Mouse (Mus musculus): ENCODE data around the gene Notch3.
"Not testable (repeated sequence)": the region's sequence is repeated elsewhere in the genome, so short reads cannot be mapped to it uniquely, and the experiment has no call there.

Notch3 gene

DNA sequence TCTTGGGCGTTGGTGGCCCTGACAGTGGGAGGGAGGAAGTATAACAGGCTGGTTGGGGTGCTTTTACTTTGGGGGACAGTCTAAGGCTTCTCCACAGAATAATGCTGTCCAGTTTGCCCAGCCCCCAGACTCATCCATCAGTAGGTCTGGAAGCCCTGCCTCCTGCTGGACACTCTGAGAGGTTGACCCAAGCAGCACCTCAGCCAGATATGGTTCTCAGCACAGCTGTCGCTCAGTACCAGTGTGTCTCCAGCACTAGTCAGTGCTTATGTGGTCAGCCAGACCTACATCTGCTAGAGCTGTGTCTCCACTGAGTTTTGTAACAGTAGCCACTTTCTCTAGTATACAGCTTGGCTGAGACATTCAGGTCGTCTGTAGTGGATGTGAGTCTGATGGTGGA lies 48.2 kb downstream of the Notch3 start:
- no peak for DNase-seq (ENCODE audit: low spot score in 2 of 2)

GRCm38 (mm10) chr17:32117872-32118421 lies 48.7 kb downstream of the Notch3 start:
- peak in 1 of 2 experiments; percentile 49 for DNase-seq (ENCODE audit: low spot score in 2 of 2)

DNA sequence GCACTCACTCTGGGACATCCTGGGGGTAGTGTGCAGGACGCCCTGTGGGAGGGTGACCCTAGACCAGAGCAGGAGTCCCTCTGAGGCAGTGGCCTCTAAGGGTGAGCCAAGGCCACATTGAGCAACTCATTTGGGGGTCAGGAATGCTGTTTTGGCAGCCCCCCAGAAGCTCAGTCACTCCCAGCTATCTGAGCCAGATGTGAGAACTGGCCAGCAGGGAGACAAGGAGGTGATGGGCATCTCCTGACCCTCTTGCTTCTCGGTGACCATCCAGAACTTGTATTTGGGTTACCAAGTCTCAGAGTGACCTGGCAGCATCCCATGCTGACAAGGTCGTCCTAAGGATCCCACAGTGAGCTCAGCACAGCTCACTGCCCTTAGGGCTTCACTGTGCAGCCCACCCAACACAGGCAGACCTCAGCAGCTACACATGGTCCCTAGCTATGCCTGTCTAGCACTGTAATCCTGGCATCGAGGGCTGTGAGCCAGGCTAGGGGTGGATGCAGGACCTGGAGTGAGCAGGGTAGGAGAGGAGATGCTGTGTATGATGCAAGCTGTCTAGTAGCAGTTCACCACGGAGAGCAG lies 49.3 kb downstream of the Notch3 start:
- no peak for DNase-seq (ENCODE audit: low spot score in 2 of 2)

- DNase-seq (ENCODE audit: low spot score in 2 of 2) = no peak
Observed at GRCm38 (mm10) chr17:32116586-32117286, 49.9 kb downstream of the Notch3 start.

DNA sequence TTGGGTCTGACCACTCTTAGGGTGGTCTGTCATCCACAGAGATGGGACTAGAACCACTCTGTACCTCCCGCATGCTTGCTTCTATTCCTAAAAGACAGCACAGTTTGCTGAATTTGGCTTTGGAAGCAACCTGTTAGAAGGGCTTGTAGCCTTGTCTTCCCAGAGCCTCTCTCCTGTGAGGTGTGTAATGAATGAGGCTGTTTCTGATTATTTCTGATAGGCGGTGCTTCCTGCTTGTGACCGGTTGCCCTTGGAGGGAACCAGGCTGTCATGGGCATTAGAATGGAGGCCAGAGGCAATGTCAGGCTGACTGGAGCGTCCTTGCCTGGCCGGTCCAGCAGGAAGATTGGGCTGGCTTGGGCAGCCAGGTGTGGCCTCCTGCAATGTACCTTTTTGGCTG lies 52.2 kb downstream of the Notch3 start:
- not testable (repeated sequence) for DNase-seq (ENCODE audit: low spot score in 2 of 2)

DNA sequence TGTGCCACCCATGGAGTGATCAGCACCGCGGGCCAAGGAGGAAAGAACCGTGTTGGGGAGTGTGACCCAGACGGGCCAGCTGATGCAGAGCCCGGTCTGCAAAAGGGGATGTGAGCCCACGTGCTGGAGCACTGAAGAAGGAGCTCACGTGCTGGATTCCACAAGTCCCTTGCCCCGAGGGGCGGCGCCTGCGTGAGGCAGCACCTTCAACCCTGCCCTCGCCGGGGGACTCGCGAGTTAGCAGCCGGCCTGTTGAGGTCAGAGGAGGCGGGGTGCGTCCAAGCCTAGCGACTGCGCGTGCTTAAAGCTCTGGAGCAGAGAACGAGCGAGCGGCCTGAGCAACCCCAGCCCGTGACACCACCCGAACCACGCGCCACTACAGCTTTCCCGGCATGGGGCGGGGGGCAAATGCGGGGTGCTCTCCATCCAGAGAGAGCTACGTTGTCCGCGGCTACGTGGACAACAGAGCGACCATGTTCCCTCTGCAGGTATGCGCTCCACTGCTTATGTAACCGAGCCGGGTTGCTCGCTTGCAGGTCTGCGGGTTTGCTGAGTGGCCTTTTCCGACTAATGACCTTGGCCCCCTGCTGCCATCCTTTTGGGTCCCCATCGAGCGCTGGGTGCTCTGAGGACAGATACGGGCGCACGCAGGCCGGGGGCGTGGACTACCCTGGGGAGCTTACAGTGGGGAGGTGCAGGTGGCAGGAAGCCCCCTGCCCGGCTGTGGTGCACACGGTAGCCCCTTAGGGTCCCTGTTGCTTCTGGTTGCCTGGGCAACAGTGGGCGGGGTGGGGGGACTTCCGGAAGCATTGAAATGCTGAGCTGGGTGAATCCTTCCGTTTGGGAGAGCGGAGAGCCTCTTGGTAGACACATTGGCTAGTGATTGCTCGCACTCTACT lies 52.9 kb downstream of the Notch3 start:
- peak in 1 of 2 experiments; percentile 65 for DNase-seq (ENCODE audit: low spot score in 2 of 2)

DNA sequence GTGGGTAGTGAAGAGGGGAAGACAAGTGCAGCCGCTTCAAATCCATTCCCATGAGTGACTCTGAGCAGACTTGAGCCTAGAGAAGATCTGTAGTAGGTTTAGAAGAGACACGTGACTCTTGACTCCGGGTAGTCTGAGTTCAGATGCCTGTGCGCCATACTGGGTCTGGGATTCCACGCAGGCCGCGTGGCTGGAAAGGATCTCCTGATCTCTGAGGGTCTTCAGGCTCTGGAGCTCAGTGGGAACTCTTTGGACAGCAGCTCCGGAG lies 53.5 kb downstream of the Notch3 start:
- no peak for DNase-seq (ENCODE audit: low spot score in 2 of 2)

DNA sequence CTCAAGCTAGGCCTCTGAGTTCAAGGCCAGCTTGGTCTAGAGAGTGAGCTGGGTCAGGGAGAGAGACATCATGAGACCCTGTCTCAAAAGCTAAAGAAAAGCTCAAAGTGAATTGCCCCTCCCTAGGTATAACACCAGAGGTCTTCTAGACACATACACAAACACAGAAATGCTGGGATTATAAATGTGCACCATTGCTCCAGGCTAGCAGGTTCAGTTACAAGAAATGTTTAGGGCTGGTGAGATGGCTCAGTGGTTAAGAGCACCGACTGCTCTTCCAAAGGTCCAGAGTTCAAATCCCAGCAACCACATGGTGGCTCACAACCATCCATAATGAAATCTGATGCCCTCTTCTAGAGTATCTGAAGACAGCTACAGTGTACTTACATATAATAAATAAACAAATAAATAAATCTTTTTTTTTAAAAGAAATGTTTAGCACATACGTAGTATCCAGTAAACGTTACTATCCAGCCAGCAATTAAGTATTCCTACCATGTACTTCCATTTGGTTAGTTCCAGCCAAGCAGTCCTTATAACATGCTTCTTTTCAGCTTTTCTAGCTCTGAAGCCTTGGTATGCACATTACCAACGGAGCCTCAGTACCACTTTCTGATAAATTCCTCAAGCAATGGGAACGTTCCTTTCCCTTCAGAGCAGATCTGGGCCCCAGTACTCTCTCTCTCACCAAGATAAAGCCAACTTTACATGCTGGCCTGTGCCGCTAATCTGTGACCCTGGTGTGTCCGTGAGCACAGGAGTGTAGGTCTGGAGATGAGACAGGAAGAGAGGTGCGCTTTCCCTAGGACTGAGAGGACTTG lies 54.0 kb downstream of the Notch3 start:
- no peak for DNase-seq (ENCODE audit: low spot score in 2 of 2)

- no peak for DNase-seq (ENCODE audit: low spot score in 2 of 2)
Observed at GRCm38 (mm10) chr17:32110980-32111780, 55.5 kb downstream of the Notch3 start.

GRCm38 (mm10) chr17:32110424-32110823 lies 56.2 kb downstream of the Notch3 start:
- no peak for DNase-seq (ENCODE audit: low spot score in 2 of 2)

DNA sequence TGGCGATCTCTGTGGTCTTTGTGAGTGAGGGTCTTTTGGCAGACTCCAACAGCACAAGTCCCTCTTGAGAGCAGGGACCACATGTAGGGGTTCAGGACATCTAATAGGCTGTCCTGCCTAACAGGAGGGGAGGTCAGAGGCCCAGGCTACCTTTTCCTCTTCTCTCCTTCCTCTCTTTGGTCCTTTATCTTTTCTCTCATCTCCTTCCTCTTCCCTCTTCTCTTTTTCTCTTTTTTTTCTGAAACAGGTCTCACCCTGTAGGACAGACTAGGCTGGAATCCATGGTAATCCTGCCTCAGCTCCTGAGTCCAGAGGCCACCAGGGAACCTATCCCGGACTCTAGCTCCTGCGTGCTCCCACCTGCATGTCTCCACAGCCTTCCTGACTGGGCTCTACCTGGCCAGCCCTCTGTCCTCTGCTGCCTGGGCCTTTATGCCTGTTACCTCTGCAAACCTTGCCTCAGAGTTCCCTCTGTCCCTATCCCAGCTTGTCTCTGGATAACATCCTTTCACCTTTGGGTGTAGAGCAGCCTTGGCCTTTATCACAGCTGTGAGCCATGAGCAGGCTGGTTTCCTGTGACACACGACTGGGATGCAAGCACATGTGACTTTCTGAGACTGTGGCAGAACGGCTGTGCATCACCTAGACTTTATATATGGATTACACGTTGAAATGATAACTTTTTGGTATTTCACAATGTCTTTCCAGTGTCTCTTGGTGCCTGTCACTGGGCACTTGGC lies 57.3 kb downstream of the Notch3 start:
- DNase-seq (ENCODE audit: low spot score in 2 of 2) = no peak

DNA sequence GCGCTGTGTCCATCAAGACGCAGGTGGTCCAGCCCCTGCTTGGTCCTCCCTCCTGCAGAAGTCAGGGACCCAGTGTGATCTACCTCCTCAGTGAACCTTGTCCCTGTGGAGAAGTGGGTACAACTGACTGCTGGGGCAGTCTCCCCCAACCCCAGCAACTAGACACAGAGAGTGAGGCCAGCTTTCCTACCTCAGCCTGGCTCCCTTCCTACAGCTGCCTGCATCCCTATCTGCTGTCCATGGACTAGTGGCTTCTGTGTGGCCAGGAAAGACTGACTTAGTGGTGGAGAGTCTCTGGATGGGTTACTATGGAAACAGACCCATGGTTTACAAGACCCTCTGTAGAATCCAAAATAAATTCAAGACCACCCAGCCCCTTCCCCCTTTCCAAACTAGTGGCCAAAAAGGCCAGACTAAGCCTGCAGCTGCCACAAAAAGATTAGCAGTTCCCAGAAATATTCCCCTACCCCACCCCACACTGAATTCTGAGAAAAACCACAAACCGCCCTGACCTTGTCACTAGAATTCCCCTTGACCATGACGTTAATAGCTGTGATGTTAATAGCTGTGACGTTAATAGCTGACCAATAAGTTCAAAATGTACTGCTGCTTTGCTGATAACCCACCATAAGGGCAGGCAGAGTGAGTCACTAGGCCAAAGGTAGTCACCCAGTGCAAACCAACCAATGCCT lies 58.2 kb downstream of the Notch3 start:
- DNase-seq (ENCODE audit: low spot score in 2 of 2) = not testable (repeated sequence)

DNA sequence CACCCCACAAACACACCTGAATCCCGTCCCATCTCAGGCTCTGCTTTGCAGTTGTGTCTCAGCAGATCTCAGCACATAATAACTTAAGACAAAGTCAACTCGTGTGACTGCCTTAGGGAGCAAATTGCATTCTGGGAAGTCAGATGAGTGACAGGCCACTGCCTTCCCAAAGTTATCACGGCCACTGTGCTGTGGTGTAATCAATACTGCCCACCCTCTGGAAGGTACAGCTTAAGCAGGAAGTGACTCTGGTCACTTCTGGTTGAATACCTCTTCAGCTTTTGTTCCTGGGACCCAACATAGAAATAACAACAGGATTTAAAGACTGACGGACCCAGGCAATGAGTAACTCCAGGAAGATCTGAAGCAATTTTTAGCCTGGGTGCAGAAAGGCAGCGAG lies 58.8 kb downstream of the Notch3 start:
- DNase-seq (ENCODE audit: low spot score in 2 of 2) = no peak

DNA sequence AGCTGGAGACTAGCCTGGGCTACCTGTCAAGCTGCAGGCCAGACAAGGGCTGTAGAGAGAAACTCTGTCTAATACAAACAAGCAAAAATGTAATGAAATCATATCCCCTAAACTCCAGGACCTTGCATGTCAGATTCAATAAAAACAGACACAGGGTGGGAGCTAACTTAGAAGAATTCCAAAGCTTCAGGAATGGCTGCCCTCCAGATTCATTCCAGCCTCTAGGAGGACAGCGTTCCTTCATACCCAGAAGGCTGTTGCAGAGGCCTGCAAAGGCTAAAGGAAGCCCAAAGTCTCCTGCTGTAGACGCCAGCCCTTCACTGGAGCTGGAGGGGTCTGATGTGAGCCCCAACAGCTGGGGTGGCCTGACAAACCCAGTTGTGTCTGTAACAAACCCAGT lies 60.3 kb downstream of the Notch3 start:
- no peak for DNase-seq (ENCODE audit: low spot score in 2 of 2)

- DNase-seq (ENCODE audit: low spot score in 2 of 2) = no peak
Observed at GRCm38 (mm10) chr17:32103054-32103453, 63.6 kb downstream of the Notch3 start.

- peak in 1 of 2 experiments; percentile 76 for DNase-seq (ENCODE audit: low spot score in 2 of 2)
Observed at GRCm38 (mm10) chr17:32099943-32100586, 66.6 kb downstream of the Notch3 start.

GRCm38 (mm10) chr17:32099574-32099942 lies 67.1 kb downstream of the Notch3 start:
- no peak for DNase-seq (ENCODE audit: low spot score in 2 of 2)

DNA sequence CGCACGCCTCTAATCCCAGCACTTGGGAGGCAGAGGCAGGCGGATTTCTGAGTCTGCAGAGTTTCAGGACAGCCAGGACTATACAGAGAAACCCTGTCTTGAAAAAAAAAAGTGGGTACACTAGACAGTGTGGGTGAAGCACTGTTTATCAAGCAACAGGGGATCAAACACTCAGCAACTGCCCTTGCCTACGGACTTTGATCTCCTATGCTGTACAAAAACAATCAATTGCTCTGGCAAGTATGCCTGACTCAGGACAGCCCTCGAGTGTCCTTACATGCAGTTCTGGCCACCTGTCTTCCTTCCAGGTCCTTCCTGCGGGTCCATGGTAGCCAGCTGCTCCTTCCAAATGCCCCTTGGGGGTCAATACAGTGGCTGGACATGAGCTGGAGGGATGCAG lies 67.7 kb downstream of the Notch3 start:
- not testable (repeated sequence) for DNase-seq (ENCODE audit: low spot score in 2 of 2)

DNA sequence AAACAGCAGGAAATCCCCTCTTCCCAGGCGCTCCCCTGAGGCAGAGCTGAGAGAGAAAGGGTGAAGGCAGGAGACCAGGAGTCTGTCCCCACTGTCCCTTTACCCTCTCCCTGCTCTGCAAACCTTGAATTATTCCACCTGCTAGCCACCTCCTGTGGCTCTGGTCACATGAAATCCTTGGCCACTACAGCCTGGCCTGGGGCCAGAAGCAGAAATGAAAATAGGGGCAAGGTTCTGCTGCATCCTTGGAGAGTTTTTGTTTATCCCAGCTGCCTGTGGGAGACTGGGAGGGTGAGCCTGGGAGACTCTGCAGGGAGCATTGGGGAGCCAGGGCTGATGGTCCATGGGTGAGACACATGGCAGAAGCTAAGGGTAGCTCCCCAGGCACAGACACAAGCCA lies 69.0 kb downstream of the Notch3 start:
- DNase-seq (ENCODE audit: low spot score in 2 of 2) = no peak

Data from spleen, postnatal 10 days (tissue).